Mouse (Mus musculus) stomach, postnatal 0 days (tissue): ENCODE results near the gene Zfyve21. TPM values are rescaled to one million over a fixed set of nuclear protein-coding genes. Genes with fewer than 3 reads are reported as not detected.

ENCODE experiments used
- ATAC-seq: fragments of 200-750 bp; cut with Nextera tagmentation; 2 replicates; pipeline ENCODE4 v1.8.0; 2017; ENCODE audit not compliant: low FRiP score, low TSS enrichment
- DNase-seq: peaks from one replicate; pipeline ENCODE4 v3.0.0-alpha.2; 2016; ENCODE audit warnings: low spot score
- H3K27ac ChIP-seq: fragments of 300-500 bp; sonication (generic); replicated peaks from 2 replicates; pipeline ENCODE4 v1.5.1; 2014; ENCODE audit warnings: mild to moderate bottlenecking, control low read depth
- H3K27me3 ChIP-seq: fragments of 300-500 bp; sonication (generic); 2 replicates; pipeline ENCODE4 v1.6.1; 2014; ENCODE audit warnings: low read length; ENCODE audit not compliant: control insufficient read depth, insufficient read depth
- H3K36me3 ChIP-seq: fragments of 300-500 bp; sonication (generic); 2 replicates; pipeline ENCODE4 v1.6.1; 2014; ENCODE audit warnings: low read length, mixed read lengths; ENCODE audit not compliant: control insufficient read depth, insufficient read depth
- H3K4me1 ChIP-seq: fragments of 300-500 bp; sonication (generic); replicated peaks from 2 replicates; pipeline ENCODE4 v1.6.1; 2014; ENCODE audit warnings: antibody characterized with exemption; ENCODE audit not compliant: control insufficient read depth, insufficient read depth
- H3K4me2 ChIP-seq: fragments of 300-500 bp; sonication (generic); replicated peaks from 2 replicates; pipeline ENCODE4 v1.6.1; 2014; ENCODE audit warnings: low read depth, mild to moderate bottlenecking, control low read depth, moderate library complexity
- H3K4me3 ChIP-seq: fragments of 300-500 bp; sonication (generic); 2 replicates; pipeline ENCODE4 v1.5.1; 2014; ENCODE audit warnings: low read depth, low read length, control low read depth
- H3K9ac ChIP-seq: fragments of 300-500 bp; sonication (generic); 2 replicates; pipeline ENCODE4 v1.6.1; 2014; ENCODE audit warnings: mild to moderate bottlenecking, low read length, control low read depth, mixed read lengths
- H3K9me3 ChIP-seq: fragments of 300-500 bp; sonication (generic); 2 replicates; pipeline ENCODE4 v1.6.1; 2016; ENCODE audit warnings: low read length; ENCODE audit not compliant: control insufficient read depth
- CTCF ChIP-seq: IDR thresholded peaks from 2 replicates; pipeline ENCODE4 v1.5.1; 2016; ENCODE audit warnings: antibody characterized with exemption, low read depth, mild to moderate bottlenecking, moderate library complexity
- EP300 ChIP-seq: optimal IDR thresholded peaks from 2 replicates; pipeline ENCODE3; 2016; ENCODE audit warnings: antibody characterized with exemption
- WGBS: fragments of 180-500 bp; shearing (Covaris S2); extraction: QIAGEN DNeasy Blood & Tissue Kit; methylation state at CpG from one replicate; pipeline ENCODE4 v1.1.7; 2014; 5-methylcytosine and 5-hydroxymethylcytosine counted together
- polyA plus RNA-seq: library from polyadenylated mRNA; unstranded; fragments of >200 nt; fragmentation: Nextera tagmentation; extraction: Ambion mirVana; gene quantifications from 2 replicates; pipeline ENCODE4 v1.2.1, GENCODE M21; 2015

Gene Zfyve21
- polyA plus RNA-seq, 1 experiment from 2014 or later: 72.0 TPM

GRCm38 (mm10) chr12:111842565-111843433 lies 28.8 kb downstream of the Zfyve21 start:
- no peaks in the 10 kb centered on the region for H3K4me1 ChIP-seq
- TF ChIP-seq CTCF (peak; percentile 17; the same call in 1 of the 2 replicates), EP300 (no peak)
- no peaks in the 10 kb centered on the region for H3K9me3 ChIP-seq
- no peak overlapping the region for H3K4me3 ChIP-seq
- no peak overlapping the region for H3K27ac ChIP-seq
- H3K27me3 ChIP-seq: no peaks in the 10 kb centered on the region
- WGBS: 70% methylated on average over 15 of the region's 15 CpGs
- H3K4me2 ChIP-seq: no peak overlapping the region
- ATAC-seq: no peak
- H3K36me3 ChIP-seq: peaks cover 7% of the 10 kb centered on the region; the same call in 1 of the 2 replicates
- H3K9ac ChIP-seq: no peak overlapping the region
- DNase-seq: no peak

- ATAC-seq (no peak), DNase-seq (no peak)
- Histone ChIP-seq H3K27me3 (no peaks in the 10 kb centered on the region), H3K4me3 (no peak overlapping the region), H3K9me3 (no peaks in the 10 kb centered on the region), H3K27ac (no peak overlapping the region), H3K4me1 (no peaks in the 10 kb centered on the region), H3K36me3 (peaks cover 5% of the 10 kb centered on the region; the same call in 1 of the 2 replicates), H3K4me2 (no peak overlapping the region), H3K9ac (no peak overlapping the region)
- TF ChIP-seq CTCF (no peak), EP300 (no peak)
- 42% methylated on average over 2 of the region's 2 CpGs for WGBS
These were observed 29.5 kb downstream of the Zfyve21 start for GRCm38 (mm10) chr12:111843470-111843869.

GRCm38 (mm10) chr12:111845953-111846352 lies 32.0 kb downstream of the Zfyve21 start:
- Histone ChIP-seq H3K27me3 (no peaks in the 10 kb centered on the region), H3K4me1 (no peaks in the 10 kb centered on the region), H3K4me3 (no peak overlapping the region), H3K4me2 (no peak overlapping the region), H3K36me3 (0 out of 2 replicates have a peak, but pooled peaks cover 4% of the 10 kb centered on the region), H3K27ac (no peak overlapping the region), H3K9ac (no peak overlapping the region), H3K9me3 (no peaks in the 10 kb centered on the region)
- DNase-seq (no peak), ATAC-seq (no peak)
- TF ChIP-seq CTCF: no peak
- no peak for TF ChIP-seq EP300
- WGBS: 88% methylated on average over 4 of the region's 4 CpGs

DNA sequence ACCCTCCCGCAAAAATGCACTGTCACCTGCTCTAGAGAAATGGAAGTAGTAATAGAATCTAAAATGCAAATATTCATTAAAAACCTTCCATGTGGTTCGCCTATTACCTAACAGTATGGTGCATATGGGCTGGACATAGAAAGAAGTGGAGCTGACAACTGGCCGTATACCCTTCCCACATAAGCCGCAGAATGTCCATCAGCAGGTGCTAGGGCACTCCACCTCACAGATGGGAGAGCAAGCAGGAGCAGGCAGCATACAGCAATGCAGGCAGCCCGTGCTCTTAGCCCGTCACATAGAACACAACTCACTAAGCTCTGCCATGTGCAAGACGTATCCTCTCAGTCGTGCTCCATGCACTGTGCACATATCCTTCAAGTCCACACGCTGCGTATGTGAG lies 32.8 kb downstream of the Zfyve21 start:
- no peak overlapping the region for H3K4me2 ChIP-seq
- 0 out of 2 replicates have a peak, but pooled peaks cover 2% of the 10 kb centered on the region for H3K36me3 ChIP-seq
- no peak overlapping the region for H3K27ac ChIP-seq
- H3K9ac ChIP-seq: no peak overlapping the region
- DNase-seq (no peak), ATAC-seq (no peak)
- H3K27me3 ChIP-seq: no peaks in the 10 kb centered on the region
- H3K4me3 ChIP-seq: no peak overlapping the region
- H3K4me1 ChIP-seq: no peaks in the 10 kb centered on the region
- WGBS: 70% methylated on average over 10 of the region's 10 CpGs
- TF ChIP-seq EP300 (no peak), CTCF (no peak)
- H3K9me3 ChIP-seq: no peaks in the 10 kb centered on the region

DNA sequence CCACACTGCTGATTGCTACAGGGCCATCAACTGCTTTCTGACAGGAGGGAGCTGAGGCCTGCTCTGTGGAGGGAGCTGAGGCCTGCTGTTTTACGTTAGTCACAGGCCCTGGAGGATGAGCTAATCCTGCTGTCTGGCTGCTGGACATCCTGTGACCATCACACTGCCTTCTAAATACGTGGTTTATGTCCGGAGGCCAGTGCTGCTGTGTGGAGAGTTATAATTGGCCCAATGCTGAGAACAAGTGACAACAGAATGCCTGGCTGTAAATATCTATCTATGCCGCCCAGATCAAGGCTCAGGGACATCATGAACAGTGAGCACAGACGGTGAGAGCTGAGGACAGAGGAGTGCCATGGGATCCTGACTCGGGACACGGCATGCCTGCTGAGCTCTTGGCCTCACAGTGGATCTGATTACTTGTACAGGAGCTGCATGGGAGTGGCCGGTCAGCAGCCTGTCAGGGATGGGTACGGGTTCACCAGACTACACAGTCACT lies 34.4 kb downstream of the Zfyve21 start:
- no peaks in the 10 kb centered on the region for H3K27me3 ChIP-seq
- TF ChIP-seq EP300 (no peak), CTCF (no peak)
- ATAC-seq: peak; percentile 57
- 0 out of 2 replicates have a peak overlapping the region, but pooled peaks have one; percentile 4 for H3K27ac ChIP-seq
- no peaks in the 10 kb centered on the region for H3K4me1 ChIP-seq
- 63% methylated on average over 9 of the region's 9 CpGs for WGBS
- H3K9ac ChIP-seq: no peak overlapping the region
- no peak overlapping the region for H3K4me2 ChIP-seq
- H3K9me3 ChIP-seq: no peaks in the 10 kb centered on the region
- DNase-seq: no peak
- no peaks in the 10 kb centered on the region for H3K36me3 ChIP-seq
- no peak overlapping the region for H3K4me3 ChIP-seq

DNA sequence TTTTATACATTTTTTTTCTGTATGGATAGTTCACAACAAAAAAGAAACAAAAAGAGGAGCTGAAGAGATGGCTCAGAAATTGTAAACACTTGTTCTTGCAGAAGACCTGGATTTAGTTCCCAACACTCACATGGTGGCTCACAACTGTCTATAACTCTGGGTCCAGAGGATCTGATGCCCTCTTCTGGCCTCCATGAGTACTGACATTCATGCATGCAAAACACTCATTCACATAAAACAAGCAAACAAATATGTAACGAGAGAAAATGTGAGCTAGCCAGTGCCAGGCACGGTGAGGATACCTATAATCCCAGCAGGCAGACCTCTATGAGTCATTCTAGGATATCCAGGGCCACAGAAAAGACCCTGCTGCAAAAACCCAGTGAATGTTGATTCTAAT lies 37.3 kb downstream of the Zfyve21 start:
- DNase-seq: no peak
- 59% methylated on average over 2 of the region's 2 CpGs for WGBS

More for the DNA sequence above, 37.3 kb downstream of the Zfyve21 start:
- Histone ChIP-seq H3K9ac (no peak overlapping the region), H3K27me3 (no peaks in the 10 kb centered on the region), H3K9me3 (no peaks in the 10 kb centered on the region), H3K4me2 (no peak overlapping the region), H3K27ac (no peak overlapping the region), H3K36me3 (no peaks in the 10 kb centered on the region), H3K4me1 (no peaks in the 10 kb centered on the region), H3K4me3 (no peak overlapping the region)
- TF ChIP-seq EP300: no peak
- TF ChIP-seq CTCF: peak; percentile 55
- no peak for ATAC-seq
